Mouse (Mus musculus): ENCODE measurements at regions not wholly inside any gene's neighbourhood (a gene's known extent, or its start where the extent isn't known, plus 50 kb on each side); places are given as distances from the start of the nearest gene placed in this dataset.

DNA sequence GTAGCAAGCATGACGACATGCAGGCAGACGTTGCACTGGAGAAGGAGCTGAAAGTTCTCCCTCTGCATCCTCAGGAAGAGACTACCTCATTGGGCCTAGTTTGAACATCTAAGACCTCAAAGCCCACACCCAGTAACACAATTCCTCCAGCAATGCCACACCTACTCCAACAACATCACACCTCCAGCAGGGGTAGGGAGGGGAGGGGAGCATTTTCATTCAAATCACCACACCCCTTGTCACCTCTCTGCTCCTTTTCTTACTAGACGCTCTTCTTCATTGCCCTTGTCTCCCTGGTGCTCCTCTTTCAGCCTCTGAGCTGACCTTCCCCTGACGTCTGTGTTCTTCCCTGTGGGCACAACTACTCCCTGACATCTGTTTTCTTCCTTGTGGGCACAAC is 81.1 kb upstream of the Irx3 start:
- no peaks in the 10 kb centered on the region for H3K36me3 ChIP-seq (replicated peaks)
- H3K4me3 ChIP-seq (ENCODE audit: low read depth, low read length), result no peak overlapping the region
- H3K27me3 ChIP-seq (ENCODE audit: insufficient read depth, low read length), result no peaks in the 10 kb centered on the region
- no peaks in the 10 kb centered on the region for H3K4me1 ChIP-seq (ENCODE audit: insufficient read depth, low read depth, low read length)
- no peak for TF ChIP-seq GATA2 (IDR thresholded peaks at IDR 0.05; ENCODE audit: borderline replicate concordance, low read depth, low read length)
- TF ChIP-seq GATA1 (IDR thresholded peaks at IDR 0.05; ENCODE audit: borderline replicate concordance, low read length), result no peak
- TF ChIP-seq POLR2AphosphoS5 (IDR thresholded peaks at IDR 0.05; ENCODE audit: insufficient replicate concordance, low read depth, low read length), result no peak
- TF ChIP-seq TAL1 (conservative IDR thresholded peaks at IDR 0.05; ENCODE audit: low read depth, low read length), result no peak
- TF ChIP-seq CTCF (IDR thresholded peaks at IDR 0.05; ENCODE audit: low read depth, low read length), result no peak
- DNase-seq (ENCODE audit: low spot score) (no peak), ATAC-seq (ENCODE audit: extremely low read depth, insufficient number of reproducible peaks, low FRiP score, poor library complexity, severe bottlenecking) (no peak)
- peaks cover 61% of the 10 kb centered on the region for H3K9me3 ChIP-seq (replicated peaks)

DNA sequence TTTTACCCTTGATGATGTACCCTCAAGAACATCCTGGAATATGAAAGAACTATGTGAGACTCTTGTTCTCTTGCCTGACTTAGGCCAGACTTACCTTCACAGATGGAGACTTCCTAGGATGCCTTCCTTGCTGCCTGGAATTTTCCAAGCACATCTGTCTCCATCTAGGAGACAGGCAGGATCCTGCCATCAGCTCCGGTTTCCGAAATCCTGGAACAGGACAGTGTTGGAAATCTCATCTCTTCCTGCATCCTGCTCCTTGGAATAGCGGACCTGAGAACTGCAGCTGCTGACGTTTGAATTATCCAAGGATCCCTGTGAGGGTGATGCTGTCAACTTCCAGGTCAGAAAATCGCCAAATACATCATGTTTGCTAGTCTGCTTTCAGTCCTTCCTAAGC is 77.0 kb upstream of the Irx3 start:
- Histone ChIP-seq H3K4me3 (ENCODE audit: low read depth, low read length) (no peak overlapping the region), H3K36me3 (replicated peaks) (no peaks in the 10 kb centered on the region), H3K9me3 (replicated peaks) (peaks cover 69% of the 10 kb centered on the region), H3K27me3 (ENCODE audit: insufficient read depth, low read length) (no peaks in the 10 kb centered on the region), H3K4me1 (ENCODE audit: insufficient read depth, low read depth, low read length) (no peaks in the 10 kb centered on the region)
- TF ChIP-seq TAL1 (conservative IDR thresholded peaks at IDR 0.05; ENCODE audit: low read depth, low read length) (no peak), POLR2AphosphoS5 (IDR thresholded peaks at IDR 0.05; ENCODE audit: insufficient replicate concordance, low read depth, low read length) (no peak), CTCF (IDR thresholded peaks at IDR 0.05; ENCODE audit: low read depth, low read length) (no peak), GATA2 (IDR thresholded peaks at IDR 0.05; ENCODE audit: borderline replicate concordance, low read depth, low read length) (no peak)
- no peak for DNase-seq (ENCODE audit: low spot score)
- no peak for ATAC-seq (ENCODE audit: extremely low read depth, insufficient number of reproducible peaks, low FRiP score, poor library complexity, severe bottlenecking)

DNA sequence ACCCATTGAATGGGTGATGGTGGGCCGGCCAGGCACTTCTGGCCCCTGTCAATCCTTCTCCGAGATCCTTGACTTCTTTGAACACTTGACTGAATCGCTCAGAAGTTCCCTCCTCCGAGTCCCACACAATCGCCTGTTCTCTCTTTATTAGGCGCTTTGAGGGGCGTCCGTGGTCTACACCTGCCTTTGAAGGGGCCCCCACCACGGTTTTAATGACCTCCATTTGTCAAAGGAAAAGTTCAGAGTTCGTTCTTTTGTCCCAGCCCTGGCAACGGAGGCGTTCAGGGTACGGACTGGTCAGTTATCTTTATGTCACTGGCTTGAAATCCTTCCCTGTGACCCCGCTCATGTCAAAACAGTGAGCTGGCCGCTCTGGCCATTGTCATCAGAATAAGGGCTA is 74.3 kb upstream of the Irx3 start:
- H3K27me3 ChIP-seq (ENCODE audit: insufficient read depth, low read length), result no peaks in the 10 kb centered on the region
- no peak overlapping the region for H3K4me3 ChIP-seq (ENCODE audit: low read depth, low read length)
- H3K36me3 ChIP-seq (replicated peaks), result no peaks in the 10 kb centered on the region
- DNase-seq (ENCODE audit: low spot score) (no peak), ATAC-seq (ENCODE audit: extremely low read depth, insufficient number of reproducible peaks, low FRiP score, poor library complexity, severe bottlenecking) (no peak)
- no peak for TF ChIP-seq GATA1 (IDR thresholded peaks at IDR 0.05; ENCODE audit: borderline replicate concordance, low read length)
- H3K4me1 ChIP-seq (ENCODE audit: insufficient read depth, low read depth, low read length), result no peaks in the 10 kb centered on the region
- H3K9me3 ChIP-seq (replicated peaks), result peaks cover 69% of the 10 kb centered on the region

DNA sequence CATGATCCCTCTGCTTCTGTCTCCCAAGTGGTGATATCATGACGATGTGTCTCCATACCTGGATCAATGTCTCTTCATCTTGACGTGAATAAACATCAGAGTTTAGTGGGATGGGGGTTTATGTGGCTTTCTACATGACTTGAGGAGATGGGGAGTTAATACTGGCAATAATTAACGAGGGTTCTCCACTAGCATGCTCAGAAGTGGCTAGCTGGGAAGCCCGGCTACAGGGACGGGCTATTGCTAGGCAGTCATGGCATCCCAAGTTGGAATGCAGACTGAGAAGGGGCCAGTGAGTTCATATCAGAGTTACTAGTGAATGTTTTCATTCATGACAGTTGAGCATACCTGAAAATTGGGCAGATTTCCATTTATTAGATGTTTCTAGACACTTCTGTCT is 71.4 kb upstream of the Irx3 start:
- no peaks in the 10 kb centered on the region for H3K4me1 ChIP-seq (ENCODE audit: insufficient read depth, low read depth, low read length)
- DNase-seq (ENCODE audit: low spot score) (no peak), ATAC-seq (ENCODE audit: extremely low read depth, insufficient number of reproducible peaks, low FRiP score, poor library complexity, severe bottlenecking) (no peak)
- TF ChIP-seq GATA2 (IDR thresholded peaks at IDR 0.05; ENCODE audit: borderline replicate concordance, low read depth, low read length), result no peak
- no peak for TF ChIP-seq GATA1 (IDR thresholded peaks at IDR 0.05; ENCODE audit: borderline replicate concordance, low read length)
- TF ChIP-seq CTCF (IDR thresholded peaks at IDR 0.05; ENCODE audit: low read depth, low read length), result no peak
- TF ChIP-seq TAL1 (conservative IDR thresholded peaks at IDR 0.05; ENCODE audit: low read depth, low read length), result no peak
- TF ChIP-seq POLR2AphosphoS5 (IDR thresholded peaks at IDR 0.05; ENCODE audit: insufficient replicate concordance, low read depth, low read length), result no peak
- H3K27me3 ChIP-seq (ENCODE audit: insufficient read depth, low read length), result no peaks in the 10 kb centered on the region
- H3K9me3 ChIP-seq (replicated peaks), result peaks cover 71% of the 10 kb centered on the region
- no peak overlapping the region for H3K4me3 ChIP-seq (ENCODE audit: low read depth, low read length)
- H3K36me3 ChIP-seq (replicated peaks), result no peaks in the 10 kb centered on the region

DNA sequence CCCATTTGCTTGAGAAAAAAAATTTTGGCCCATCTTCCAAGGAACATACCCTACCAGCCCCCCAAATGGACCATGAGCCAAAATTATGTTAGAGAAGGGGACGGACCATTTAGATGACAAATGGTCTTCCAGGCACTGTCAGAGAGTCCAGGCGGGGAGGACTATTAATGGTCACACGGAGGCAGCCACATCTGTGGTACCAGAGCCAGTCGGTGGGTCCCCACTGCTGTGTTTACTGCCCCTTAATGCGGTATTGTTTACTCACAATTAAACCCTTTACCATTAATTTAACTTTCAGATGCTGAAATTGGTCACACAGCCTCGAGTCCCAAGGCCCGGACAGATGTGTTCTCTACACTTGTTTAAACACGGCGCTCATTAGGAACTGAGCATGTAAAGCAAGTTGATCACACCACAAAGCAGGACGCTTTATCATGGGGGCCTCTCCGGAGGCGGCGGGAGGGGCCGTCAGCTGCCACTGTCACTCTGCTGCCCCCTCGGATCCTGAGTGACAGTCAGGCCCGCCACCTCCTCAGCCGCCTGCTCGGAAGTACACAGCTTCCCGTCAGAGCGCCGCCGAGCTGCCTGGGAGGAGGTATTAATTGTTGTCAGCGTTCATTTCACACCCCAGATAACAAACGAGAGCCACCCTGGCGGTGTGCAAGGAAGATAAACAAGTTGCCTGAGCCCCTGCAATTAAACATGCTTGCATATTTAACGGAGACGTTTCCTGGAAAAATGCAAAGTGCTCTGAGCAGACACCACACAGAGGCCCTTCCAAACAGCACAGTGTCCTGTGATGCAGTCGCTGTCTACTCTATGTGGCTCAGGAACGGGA is 70.6 kb upstream of the Irx3 start:
- peaks cover 64% of the 10 kb centered on the region for H3K9me3 ChIP-seq (replicated peaks)
- H3K4me1 ChIP-seq (ENCODE audit: insufficient read depth, low read depth, low read length), result no peaks in the 10 kb centered on the region
- ATAC-seq (ENCODE audit: extremely low read depth, insufficient number of reproducible peaks, low FRiP score, poor library complexity, severe bottlenecking) (no peak), DNase-seq (ENCODE audit: low spot score) (no peak)
- no peaks in the 10 kb centered on the region for H3K36me3 ChIP-seq (replicated peaks)
- no peak overlapping the region for H3K4me3 ChIP-seq (ENCODE audit: low read depth, low read length)
- TF ChIP-seq GATA1 (IDR thresholded peaks at IDR 0.05; ENCODE audit: borderline replicate concordance, low read length), result no peak
- no peaks in the 10 kb centered on the region for H3K27me3 ChIP-seq (ENCODE audit: insufficient read depth, low read length)

DNA sequence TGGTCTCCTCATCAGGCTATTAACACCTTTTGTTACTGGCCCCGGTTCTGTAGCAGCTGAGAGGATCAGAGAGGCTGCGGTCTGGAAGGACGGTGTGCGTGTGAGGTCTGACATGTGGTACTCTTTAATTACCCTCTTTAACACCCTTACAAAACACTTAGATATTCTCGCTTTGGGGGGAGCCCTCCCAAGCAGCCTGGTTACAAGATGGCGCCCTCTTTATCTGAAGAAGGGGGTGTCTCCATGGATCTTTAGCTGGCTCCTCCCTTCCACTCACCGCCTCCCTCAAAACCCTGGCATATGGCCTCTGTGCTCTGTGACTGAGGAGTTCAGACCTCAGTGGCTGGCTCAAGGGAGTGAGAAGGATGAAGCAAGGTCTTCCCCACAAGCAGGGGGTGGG is 65.2 kb upstream of the Irx3 start:
- no peak overlapping the region for H3K4me3 ChIP-seq (ENCODE audit: low read depth, low read length)
- no peaks in the 10 kb centered on the region for H3K36me3 ChIP-seq (replicated peaks)
- peaks cover 58% of the 10 kb centered on the region for H3K9me3 ChIP-seq (replicated peaks)
- no peaks in the 10 kb centered on the region for H3K4me1 ChIP-seq (ENCODE audit: insufficient read depth, low read depth, low read length)
- ATAC-seq (ENCODE audit: extremely low read depth, insufficient number of reproducible peaks, low FRiP score, poor library complexity, severe bottlenecking) (no peak), DNase-seq (ENCODE audit: low spot score) (no peak)
- no peak for TF ChIP-seq GATA1 (IDR thresholded peaks at IDR 0.05; ENCODE audit: borderline replicate concordance, low read length)
- no peak for TF ChIP-seq GATA2 (IDR thresholded peaks at IDR 0.05; ENCODE audit: borderline replicate concordance, low read depth, low read length)
- no peak for TF ChIP-seq CTCF (IDR thresholded peaks at IDR 0.05; ENCODE audit: low read depth, low read length)
- no peak for TF ChIP-seq POLR2AphosphoS5 (IDR thresholded peaks at IDR 0.05; ENCODE audit: insufficient replicate concordance, low read depth, low read length)
- TF ChIP-seq TAL1 (conservative IDR thresholded peaks at IDR 0.05; ENCODE audit: low read depth, low read length), result no peak
- no peaks in the 10 kb centered on the region for H3K27me3 ChIP-seq (ENCODE audit: insufficient read depth, low read length)

DNA sequence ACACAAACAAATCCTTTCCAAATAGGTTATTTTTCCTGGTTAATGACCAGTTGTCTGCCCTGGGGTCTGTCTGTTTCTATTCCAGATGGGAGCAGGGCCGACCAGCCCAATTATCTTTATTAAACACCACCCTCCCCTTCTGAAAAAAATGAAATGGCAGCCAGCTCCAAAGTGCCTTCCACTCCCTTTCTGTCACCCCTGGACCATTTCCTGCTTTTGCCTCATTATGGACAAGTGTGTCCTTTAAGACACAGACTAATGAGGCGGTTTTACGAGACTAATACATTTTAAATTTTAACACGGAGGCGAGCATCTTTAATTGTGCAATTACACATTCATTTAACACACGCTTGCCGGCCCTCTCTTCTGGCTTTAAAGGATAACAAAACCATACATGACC is 64.2 kb upstream of the Irx3 start:
- H3K36me3 ChIP-seq (replicated peaks), result no peaks in the 10 kb centered on the region
- DNase-seq (ENCODE audit: low spot score) (no peak), ATAC-seq (ENCODE audit: extremely low read depth, insufficient number of reproducible peaks, low FRiP score, poor library complexity, severe bottlenecking) (no peak)
- no peak overlapping the region for H3K4me3 ChIP-seq (ENCODE audit: low read depth, low read length)
- TF ChIP-seq GATA1 (IDR thresholded peaks at IDR 0.05; ENCODE audit: borderline replicate concordance, low read length) (no peak), TAL1 (conservative IDR thresholded peaks at IDR 0.05; ENCODE audit: low read depth, low read length) (no peak), GATA2 (IDR thresholded peaks at IDR 0.05; ENCODE audit: borderline replicate concordance, low read depth, low read length) (no peak), POLR2AphosphoS5 (IDR thresholded peaks at IDR 0.05; ENCODE audit: insufficient replicate concordance, low read depth, low read length) (no peak), CTCF (IDR thresholded peaks at IDR 0.05; ENCODE audit: low read depth, low read length) (no peak)
- peaks cover 58% of the 10 kb centered on the region for H3K9me3 ChIP-seq (replicated peaks)
- H3K4me1 ChIP-seq (ENCODE audit: insufficient read depth, low read depth, low read length), result no peaks in the 10 kb centered on the region
- no peaks in the 10 kb centered on the region for H3K27me3 ChIP-seq (ENCODE audit: insufficient read depth, low read length)
